Mouse (Mus musculus) heart, postnatal 0 days (tissue): ENCODE measurements around the gene Tcp1. TPM values are rescaled to one million over a fixed set of nuclear protein-coding genes. Genes with fewer than 3 reads are reported as not detected.
"Not testable (repeated sequence)": the region's sequence is repeated elsewhere in the genome, so short reads cannot be mapped to it uniquely, and the experiment has no call there.

Experiments used
- ATAC-seq: fragments of 200-750 bp; cut with Nextera tagmentation; 2 replicates; pipeline ENCODE4 v1.8.0; 2017; ENCODE audit warnings: low read depth, moderate number of reproducible peaks, moderate library complexity; ENCODE audit not compliant: insufficient read depth
- DNase-seq: peaks from one replicate; pipeline ENCODE4 v3.0.0-alpha.2; 2016; ENCODE audit warnings: low spot score
- H3K27ac ChIP-seq: fragments of 300-500 bp; sonication (generic); 2 replicates; pipeline ENCODE4 v1.5.1; 2014; ENCODE audit warnings: low read depth, mild to moderate bottlenecking
- H3K27me3 ChIP-seq: fragments of 300-500 bp; sonication (generic); 2 replicates; pipeline ENCODE4 v1.6.1; 2014; ENCODE audit warnings: low read length, mixed read lengths; ENCODE audit not compliant: control insufficient read depth, insufficient read depth
- H3K36me3 ChIP-seq: fragments of 300-500 bp; sonication (generic); replicated peaks from 2 replicates; pipeline ENCODE4 v1.6.1; 2014; ENCODE audit warnings: low read length, mixed read lengths; ENCODE audit not compliant: control insufficient read depth, insufficient read depth
- H3K4me1 ChIP-seq: fragments of 300-500 bp; sonication (generic); 2 replicates; pipeline ENCODE4 v1.6.1; 2014; ENCODE audit warnings: antibody characterized with exemption; ENCODE audit not compliant: control insufficient read depth, insufficient read depth
- H3K4me2 ChIP-seq: fragments of 300-500 bp; sonication (generic); 2 replicates; pipeline ENCODE4 v1.6.1; 2014; ENCODE audit warnings: low read depth, mild to moderate bottlenecking, low read length, moderate library complexity
- H3K4me3 ChIP-seq: fragments of 300-500 bp; sonication (generic); 2 replicates; pipeline ENCODE4 v1.5.1; 2014; ENCODE audit warnings: low read depth, low read length
- H3K9ac ChIP-seq: fragments of 300-500 bp; sonication (generic); replicated peaks from 2 replicates; pipeline ENCODE4 v1.6.1; 2014; ENCODE audit warnings: low read depth, low read length, mixed read lengths
- H3K9me3 ChIP-seq: fragments of 300-500 bp; sonication (generic); replicated peaks from 2 replicates; pipeline ENCODE4 v1.6.1; 2016; ENCODE audit warnings: low read length; ENCODE audit not compliant: control insufficient read depth
- CTCF ChIP-seq: IDR thresholded peaks from 2 replicates; pipeline ENCODE4 v1.5.1; 2016; ENCODE audit warnings: antibody characterized with exemption, control low read depth, low read depth
- EP300 ChIP-seq: IDR thresholded peaks from 2 replicates; pipeline ENCODE4 v1.6.1; 2016; ENCODE audit warnings: antibody characterized with exemption, low read depth
- WGBS: fragments of 180-500 bp; shearing (Covaris S2); extraction: QIAGEN DNeasy Blood & Tissue Kit; methylation state at CpG from one replicate; pipeline ENCODE4 v1.1.7; 2014; 5-methylcytosine and 5-hydroxymethylcytosine counted together
- polyA plus RNA-seq: library from polyadenylated mRNA; unstranded; fragments of >200 nt; fragmentation: Nextera tagmentation; extraction: Ambion mirVana; gene quantifications from 2 replicates; pipeline ENCODE4 v1.2.1, GENCODE M21; 2015
- total RNA-seq: library from RNA; depleted of rRNA; stranded (reverse); fragments of >200 nt; gene quantifications from 2 replicates; pipeline ENCODE4 v1.2.3, GENCODE M21; 2014; ENCODE audit warnings: low replicate concordance

Gene Tcp1
- total and polyA plus RNA-seq, 2 experiments from 2014 or later = 252 to 330 TPM

DNA sequence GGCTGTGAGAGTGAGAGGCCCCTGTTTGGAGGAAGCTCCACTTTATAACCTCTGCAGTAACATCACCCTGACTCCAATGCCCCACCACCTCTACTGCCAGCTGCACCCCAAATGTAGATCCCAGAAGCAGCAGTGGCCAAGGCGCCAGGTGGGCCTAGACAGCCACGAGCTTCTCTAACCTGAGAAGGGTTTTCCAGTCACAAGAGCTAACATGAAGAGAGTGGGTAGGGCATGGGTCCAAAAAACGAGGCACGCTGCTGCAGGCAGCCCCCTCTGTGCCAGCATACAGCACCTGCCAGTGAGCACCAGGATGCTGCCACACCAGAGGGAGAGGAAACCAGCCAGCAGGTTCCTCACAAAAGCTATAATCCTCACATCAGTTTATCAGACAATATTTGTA lies 24.4 kb upstream of the Tcp1 start:
- Histone ChIP-seq H3K27ac (no peak overlapping the region), H3K27me3 (no peaks in the 10 kb centered on the region), H3K9ac (no peak overlapping the region), H3K4me3 (no peak overlapping the region), H3K9me3 (no peaks in the 10 kb centered on the region), H3K36me3 (no peaks in the 10 kb centered on the region; the same call in 1 of the 2 replicates), H3K4me1 (0 out of 2 replicates have a peak, but pooled peaks cover 4% of the 10 kb centered on the region), H3K4me2 (no peak overlapping the region)
- ATAC-seq = no peak
- no peak for DNase-seq
- 70% methylated on average over 4 of the region's 4 CpGs for WGBS
- TF ChIP-seq EP300 (no peak), CTCF (no peak)

DNA sequence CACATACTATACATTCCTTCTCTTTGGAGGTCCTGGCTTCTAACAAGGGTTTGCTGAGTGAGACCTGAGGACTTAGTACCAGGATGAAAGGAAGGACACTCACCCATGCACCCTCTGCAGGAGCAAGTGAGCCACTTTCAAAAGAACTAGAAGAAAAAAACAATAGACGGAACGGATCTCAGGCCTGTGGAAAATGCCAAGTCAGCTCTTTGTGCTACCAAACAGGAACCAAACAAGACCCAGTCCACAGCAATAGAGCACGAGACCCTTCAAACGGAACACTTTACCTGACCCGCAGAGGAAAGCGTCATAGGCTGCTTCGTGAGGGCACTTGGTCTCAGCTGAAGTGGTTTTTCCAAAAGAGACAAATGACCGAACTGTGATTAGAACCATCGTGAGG lies 23.5 kb upstream of the Tcp1 start:
- Histone ChIP-seq H3K9ac (no peak overlapping the region), H3K4me1 (no peaks in the 10 kb centered on the region), H3K4me2 (no peak overlapping the region), H3K4me3 (no peak overlapping the region), H3K36me3 (no peaks in the 10 kb centered on the region; the same call in 1 of the 2 replicates), H3K27me3 (no peaks in the 10 kb centered on the region), H3K27ac (no peak overlapping the region), H3K9me3 (no peaks in the 10 kb centered on the region)
- WGBS = 71% methylated on average over 9 of the region's 9 CpGs
- ATAC-seq = no peak
- TF ChIP-seq CTCF (no peak), EP300 (no peak)
- no peak for DNase-seq

DNA sequence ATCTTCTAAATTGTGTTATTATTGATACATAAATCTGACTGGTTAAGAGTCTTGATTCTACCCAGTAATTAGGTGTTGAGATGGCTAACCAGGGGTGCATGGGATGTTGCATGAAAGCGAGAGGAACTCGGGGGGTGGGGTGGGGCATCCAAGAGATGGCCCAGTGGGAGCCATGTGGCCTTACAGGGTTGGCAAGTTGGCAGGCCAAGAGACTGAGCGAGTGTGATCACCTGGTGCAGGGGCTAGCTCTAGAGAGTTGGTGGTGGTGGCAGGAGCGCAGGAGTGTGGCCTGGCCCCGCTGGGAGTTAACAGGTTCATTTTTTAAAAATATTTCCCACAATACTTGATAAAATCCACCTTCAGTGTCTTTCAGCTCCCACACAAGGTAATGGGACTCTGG lies 17.8 kb upstream of the Tcp1 start:
- H3K4me2 ChIP-seq = no peak overlapping the region
- H3K27ac ChIP-seq = no peak overlapping the region
- no peak for TF ChIP-seq CTCF
- TF ChIP-seq EP300 = no peak
- H3K36me3 ChIP-seq = peaks cover 12% of the 10 kb centered on the region; the same call in 1 of the 2 replicates
- H3K9ac ChIP-seq = no peak overlapping the region
- 86% methylated on average over 5 of the region's 5 CpGs for WGBS
- DNase-seq (no peak), ATAC-seq (no peak)
- H3K4me1 ChIP-seq = no peaks in the 10 kb centered on the region
- H3K27me3 ChIP-seq = no peaks in the 10 kb centered on the region
- no peaks in the 10 kb centered on the region for H3K9me3 ChIP-seq
- no peak overlapping the region for H3K4me3 ChIP-seq

DNA sequence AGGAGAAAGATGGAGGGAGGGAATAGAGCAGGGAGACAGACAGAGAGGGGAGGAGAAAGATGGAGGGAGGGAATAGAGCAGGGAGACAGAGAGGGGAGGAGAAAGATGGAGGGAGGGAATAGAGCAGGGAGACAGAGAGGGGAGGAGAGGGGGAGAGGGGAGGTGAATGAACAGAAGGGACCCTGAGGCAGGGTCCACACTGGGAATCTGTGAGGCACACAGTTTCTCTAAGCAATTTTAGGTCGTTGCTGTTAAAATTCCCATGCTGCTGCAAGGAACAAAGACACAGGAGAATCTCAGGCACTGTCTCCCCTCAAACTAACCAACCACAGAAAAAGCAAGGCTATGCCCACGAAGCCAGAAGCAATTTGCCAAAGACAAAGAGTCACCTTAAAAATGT lies 16.9 kb upstream of the Tcp1 start:
- H3K9ac ChIP-seq, H3K4me1 ChIP-seq, H3K9me3 ChIP-seq, H3K4me3 ChIP-seq, ATAC-seq, H3K27me3 ChIP-seq, DNase-seq, H3K27ac ChIP-seq, H3K4me2 ChIP-seq: not testable (repeated sequence)
- H3K36me3 ChIP-seq = peaks cover 17% of the 10 kb centered on the region; the same call in 1 of the 2 replicates
- 55% methylated on average over 2 of the region's 2 CpGs for WGBS

DNA sequence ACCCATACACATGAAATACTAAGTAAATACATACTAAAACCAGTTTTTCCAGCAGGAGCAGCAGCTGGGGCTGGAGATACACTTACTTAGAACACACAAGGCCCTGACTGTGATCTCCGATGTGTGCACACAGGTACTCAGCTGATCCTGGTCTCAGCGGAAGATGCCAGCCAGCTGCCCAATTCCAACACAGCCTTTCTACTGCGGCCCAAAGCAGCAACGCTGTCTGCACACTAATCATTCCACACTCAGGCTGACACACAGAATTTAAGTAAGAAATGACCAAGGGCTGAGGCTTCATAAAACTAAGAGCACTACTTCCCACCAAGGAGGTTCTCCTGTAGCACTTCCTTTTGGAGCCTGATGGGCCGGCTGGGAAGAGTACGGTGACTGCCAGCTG lies 13.2 kb upstream of the Tcp1 start:
- Histone ChIP-seq H3K36me3 (peaks cover 36% of the 10 kb centered on the region), H3K27ac (no peak overlapping the region), H3K9me3 (no peaks in the 10 kb centered on the region), H3K9ac (no peak overlapping the region), H3K4me1 (no peaks in the 10 kb centered on the region), H3K4me2 (no peak overlapping the region), H3K4me3 (no peak overlapping the region), H3K27me3 (no peaks in the 10 kb centered on the region)
- TF ChIP-seq EP300 (no peak), CTCF (no peak)
- 96% methylated on average over 6 of the region's 6 CpGs for WGBS
- DNase-seq (no peak), ATAC-seq (no peak)

DNA sequence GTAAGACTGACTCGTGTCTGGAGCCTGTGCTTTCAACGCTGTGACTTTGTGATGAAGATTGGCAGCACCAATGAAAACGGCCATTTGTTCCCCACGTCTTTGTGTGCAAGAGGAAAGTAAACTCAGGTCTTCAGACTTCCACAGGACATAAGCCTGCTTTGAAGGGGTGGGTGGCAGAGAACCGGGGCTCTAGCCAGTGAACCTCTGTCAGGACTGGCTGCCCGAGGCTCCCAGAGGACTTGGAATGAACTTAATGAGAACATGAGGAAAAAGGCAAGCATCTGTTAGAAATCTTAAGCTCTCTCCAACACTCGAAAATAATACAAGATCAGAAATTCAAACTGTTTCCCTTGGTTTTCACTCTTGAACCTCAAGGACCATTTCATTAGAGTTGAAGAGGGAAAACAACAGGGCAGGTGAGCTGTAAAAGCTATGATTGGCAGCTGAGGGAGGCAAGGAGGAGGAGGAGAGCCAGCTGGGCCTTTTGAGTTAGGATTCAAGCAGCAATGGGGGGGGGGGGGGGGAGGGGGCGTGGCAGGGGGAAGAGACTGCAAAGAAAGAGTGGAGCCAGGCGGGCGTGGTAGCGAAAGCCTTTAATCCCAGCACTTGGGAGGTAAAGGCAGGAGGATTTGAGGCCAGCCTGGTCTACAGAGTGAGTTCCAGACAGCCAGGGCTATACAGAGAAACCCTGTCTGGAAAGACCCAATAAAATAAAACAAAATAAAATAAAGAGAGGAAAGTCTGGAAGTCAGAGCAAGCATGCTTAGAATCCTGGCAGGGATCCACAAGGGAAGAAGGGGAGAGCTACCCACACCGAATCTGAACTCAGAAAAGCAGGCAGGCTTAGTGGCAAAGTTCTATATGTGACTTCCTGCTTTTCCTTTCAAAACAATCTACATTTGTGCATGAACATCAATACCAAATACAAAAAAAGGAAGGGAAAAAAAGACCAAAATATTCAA lies 11.8 kb upstream of the Tcp1 start:
- no peak overlapping the region for H3K4me3 ChIP-seq
- no peak overlapping the region for H3K27ac ChIP-seq
- no peak for TF ChIP-seq CTCF
- TF ChIP-seq EP300 = no peak
- H3K9me3 ChIP-seq = no peaks in the 10 kb centered on the region
- no peak overlapping the region for H3K4me2 ChIP-seq
- no peaks in the 10 kb centered on the region for H3K27me3 ChIP-seq
- 64% methylated on average over 11 of the region's 12 CpGs for WGBS
- ATAC-seq (no peak), DNase-seq (no peak)
- no peaks in the 10 kb centered on the region for H3K4me1 ChIP-seq
- no peak overlapping the region for H3K9ac ChIP-seq
- H3K36me3 ChIP-seq = peaks cover 36% of the 10 kb centered on the region
